Mouse (Mus musculus): ENCODE data around the gene Thap12. TPM values are rescaled to one million over a fixed set of nuclear protein-coding genes. Genes with fewer than 3 reads are reported as not detected.

Thap12 gene
- polyA plus RNA-seq, 1 experiment = 16.4 TPM

GRCm38 (mm10) chr7:98674344-98674743 lies 28.6 kb upstream of the Thap12 start:
- Histone ChIP-seq H3K27me3 (ENCODE audit: control insufficient read depth, insufficient read depth, insufficient read length) (no peaks in the 10 kb centered on the region), H3K79me2 (ENCODE audit: control insufficient read depth, insufficient read depth) (no peaks in the 10 kb centered on the region), H3K4me2 (ENCODE audit: low read depth) (peak overlapping the region; percentile 43), H3K36me3 (ENCODE audit: control insufficient read depth, insufficient read depth) (no peaks in the 10 kb centered on the region), H3ac (ENCODE audit: control insufficient read depth, insufficient read length) (no peak overlapping the region), H3K4me3 (no peak overlapping the region)
- no peak for TF ChIP-seq CEBPB (IDR thresholded peaks at IDR 0.05; ENCODE audit: insufficient read depth, poor library complexity, severe bottlenecking)
- peak in 1 of 3 experiments; percentile 43 for TF ChIP-seq MYOD1 (IDR thresholded peaks at IDR 0.05; ENCODE audit: control insufficient read depth in 1 of 3, insufficient read length in 2 of 3, low read depth in 2 of 3)
- TF ChIP-seq MYOG (IDR thresholded peaks at IDR 0.05; ENCODE audit: control insufficient read depth in 1 of 3, insufficient read depth in 1 of 3, insufficient read length in 2 of 3, low read depth in 2 of 3) = peak in 1 of 3 experiments; percentile 26
- TF ChIP-seq SRF (IDR thresholded peaks at IDR 0.05; ENCODE audit: control insufficient read depth, insufficient read length, low read depth) = no peak
- no peak for TF ChIP-seq REST (IDR thresholded peaks at IDR 0.05; ENCODE audit: insufficient read depth, insufficient read length)
- TF ChIP-seq POLR2A (IDR thresholded peaks at IDR 0.05; ENCODE audit: insufficient read length, low read depth) = no peak
- no peak for TF ChIP-seq TCF12 (IDR thresholded peaks at IDR 0.05; ENCODE audit: insufficient read depth, poor library complexity, severe bottlenecking)
- no peak for TF ChIP-seq POLR2AphosphoS2 (IDR thresholded peaks at IDR 0.05; ENCODE audit: insufficient read length, low read depth)

GRCm38 (mm10) chr7:98677511-98677910 lies 25.4 kb upstream of the Thap12 start:
- no peak overlapping the region for H3ac ChIP-seq (ENCODE audit: control insufficient read depth, insufficient read length)
- TF ChIP-seq REST (IDR thresholded peaks at IDR 0.05; ENCODE audit: insufficient read depth, insufficient read length) (no peak), CEBPB (IDR thresholded peaks at IDR 0.05; ENCODE audit: insufficient read depth, poor library complexity, severe bottlenecking) (no peak), TCF12 (IDR thresholded peaks at IDR 0.05; ENCODE audit: insufficient read depth, poor library complexity, severe bottlenecking) (no peak), SRF (IDR thresholded peaks at IDR 0.05; ENCODE audit: control insufficient read depth, insufficient read length, low read depth) (no peak), MYOG (IDR thresholded peaks at IDR 0.05; ENCODE audit: control insufficient read depth in 1 of 3, insufficient read depth in 1 of 3, insufficient read length in 2 of 3, low read depth in 2 of 3) (no peak), USF1 (IDR thresholded peaks at IDR 0.05; ENCODE audit: low read depth) (no peak), MAX (IDR thresholded peaks at IDR 0.05; ENCODE audit: low read depth) (no peak), POLR2AphosphoS2 (IDR thresholded peaks at IDR 0.05; ENCODE audit: insufficient read length, low read depth) (no peak), POLR2A (IDR thresholded peaks at IDR 0.05; ENCODE audit: insufficient read length, low read depth) (no peak), MYOD1 (IDR thresholded peaks at IDR 0.05; ENCODE audit: control insufficient read depth in 1 of 3, insufficient read length in 2 of 3, low read depth in 2 of 3) (no peak), E2F4 (IDR thresholded peaks at IDR 0.05; ENCODE audit: insufficient read depth) (no peak), TCF3 (IDR thresholded peaks at IDR 0.05; ENCODE audit: insufficient read length, low read depth) (no peak)
- H3K79me2 ChIP-seq (ENCODE audit: control insufficient read depth, insufficient read depth) = no peaks in the 10 kb centered on the region
- H3K36me3 ChIP-seq (ENCODE audit: control insufficient read depth, insufficient read depth) = no peaks in the 10 kb centered on the region
- H3K4me3 ChIP-seq = no peak overlapping the region
- no peak overlapping the region for H3K4me2 ChIP-seq (ENCODE audit: low read depth)
- H3K27me3 ChIP-seq (ENCODE audit: control insufficient read depth, insufficient read depth, insufficient read length) = no peaks in the 10 kb centered on the region

- TF ChIP-seq E2F4 (IDR thresholded peaks at IDR 0.05; ENCODE audit: insufficient read depth) (no peak), MAX (IDR thresholded peaks at IDR 0.05; ENCODE audit: low read depth) (no peak), POLR2A (IDR thresholded peaks at IDR 0.05; ENCODE audit: insufficient read length, low read depth) (no peak), MYOD1 (IDR thresholded peaks at IDR 0.05; ENCODE audit: control insufficient read depth in 1 of 3, insufficient read length in 2 of 3, low read depth in 2 of 3) (no peak)
- H3K79me2 ChIP-seq (ENCODE audit: control insufficient read depth, insufficient read depth) = no peaks in the 10 kb centered on the region
- no peak overlapping the region for H3ac ChIP-seq (ENCODE audit: control insufficient read depth, insufficient read length)
- H3K27me3 ChIP-seq (ENCODE audit: control insufficient read depth, insufficient read depth, insufficient read length) = no peaks in the 10 kb centered on the region
- H3K36me3 ChIP-seq (ENCODE audit: control insufficient read depth, insufficient read depth) = no peaks in the 10 kb centered on the region
- no peak overlapping the region for H3K4me3 ChIP-seq
- H3K4me2 ChIP-seq (ENCODE audit: low read depth) = no peak overlapping the region
Measured at GRCm38 (mm10) chr7:98678441-98678840, 24.5 kb upstream of the Thap12 start.

- Histone ChIP-seq H3K27me3 (ENCODE audit: control insufficient read depth, insufficient read depth, insufficient read length) (no peaks in the 10 kb centered on the region), H3K79me2 (ENCODE audit: control insufficient read depth, insufficient read depth) (no peaks in the 10 kb centered on the region), H3ac (ENCODE audit: control insufficient read depth, insufficient read length) (no peak overlapping the region), H3K36me3 (ENCODE audit: control insufficient read depth, insufficient read depth) (no peaks in the 10 kb centered on the region), H3K4me2 (ENCODE audit: low read depth) (no peak overlapping the region), H3K4me3 (no peak overlapping the region)
- TF ChIP-seq MAX (IDR thresholded peaks at IDR 0.05; ENCODE audit: low read depth) (no peak), POLR2A (IDR thresholded peaks at IDR 0.05; ENCODE audit: insufficient read length, low read depth) (no peak), TCF3 (IDR thresholded peaks at IDR 0.05; ENCODE audit: insufficient read length, low read depth) (no peak), SRF (IDR thresholded peaks at IDR 0.05; ENCODE audit: control insufficient read depth, insufficient read length, low read depth) (no peak), MYOG (IDR thresholded peaks at IDR 0.05; ENCODE audit: control insufficient read depth in 1 of 3, insufficient read depth in 1 of 3, insufficient read length in 2 of 3, low read depth in 2 of 3) (no peak), REST (IDR thresholded peaks at IDR 0.05; ENCODE audit: insufficient read depth, insufficient read length) (no peak), TCF12 (IDR thresholded peaks at IDR 0.05; ENCODE audit: insufficient read depth, poor library complexity, severe bottlenecking) (no peak), CEBPB (IDR thresholded peaks at IDR 0.05; ENCODE audit: insufficient read depth, poor library complexity, severe bottlenecking) (no peak), E2F4 (IDR thresholded peaks at IDR 0.05; ENCODE audit: insufficient read depth) (no peak), POLR2AphosphoS2 (IDR thresholded peaks at IDR 0.05; ENCODE audit: insufficient read length, low read depth) (no peak), MYOD1 (IDR thresholded peaks at IDR 0.05; ENCODE audit: control insufficient read depth in 1 of 3, insufficient read length in 2 of 3, low read depth in 2 of 3) (no peak), USF1 (IDR thresholded peaks at IDR 0.05; ENCODE audit: low read depth) (no peak)
Measured at GRCm38 (mm10) chr7:98680691-98681090, 22.2 kb upstream of the Thap12 start.

- TF ChIP-seq REST (IDR thresholded peaks at IDR 0.05; ENCODE audit: insufficient read depth, insufficient read length) = no peak
- no peak for TF ChIP-seq POLR2A (IDR thresholded peaks at IDR 0.05; ENCODE audit: insufficient read length, low read depth)
- no peak for TF ChIP-seq MYOD1 (IDR thresholded peaks at IDR 0.05; ENCODE audit: control insufficient read depth in 1 of 3, insufficient read length in 2 of 3, low read depth in 2 of 3)
- TF ChIP-seq POLR2AphosphoS2 (IDR thresholded peaks at IDR 0.05; ENCODE audit: insufficient read length, low read depth) = no peak
- TF ChIP-seq MAX (IDR thresholded peaks at IDR 0.05; ENCODE audit: low read depth) = no peak
- no peak for TF ChIP-seq CEBPB (IDR thresholded peaks at IDR 0.05; ENCODE audit: insufficient read depth, poor library complexity, severe bottlenecking)
- TF ChIP-seq MYOG (IDR thresholded peaks at IDR 0.05; ENCODE audit: control insufficient read depth in 1 of 3, insufficient read depth in 1 of 3, insufficient read length in 2 of 3, low read depth in 2 of 3) = no peak
- TF ChIP-seq USF1 (IDR thresholded peaks at IDR 0.05; ENCODE audit: low read depth) = no peak
- no peak for TF ChIP-seq SRF (IDR thresholded peaks at IDR 0.05; ENCODE audit: control insufficient read depth, insufficient read length, low read depth)
- TF ChIP-seq TCF3 (IDR thresholded peaks at IDR 0.05; ENCODE audit: insufficient read length, low read depth) = no peak
- H3K27me3 ChIP-seq (ENCODE audit: control insufficient read depth, insufficient read depth, insufficient read length) = no peaks in the 10 kb centered on the region
Measured at GRCm38 (mm10) chr7:98682821-98683220, 20.1 kb upstream of the Thap12 start.

More at GRCm38 (mm10) chr7:98682821-98683220, 20.1 kb upstream of the Thap12 start:
- H3K4me3 ChIP-seq = no peak overlapping the region
- no peak overlapping the region for H3K4me2 ChIP-seq (ENCODE audit: low read depth)
- H3K36me3 ChIP-seq (ENCODE audit: control insufficient read depth, insufficient read depth) = no peaks in the 10 kb centered on the region
- H3ac ChIP-seq (ENCODE audit: control insufficient read depth, insufficient read length) = no peak overlapping the region
- H3K79me2 ChIP-seq (ENCODE audit: control insufficient read depth, insufficient read depth) = no peaks in the 10 kb centered on the region
